Comparison of ENCODE assay signal across 32 mouse cellular contexts in genomic region chr6:50076473-50076872, GRCm38 (mm10).
"Had no signal": no experiment of that assay in that cellular context is flagged by ENCODE, and none has a peak within 500 bp of the region (broad histone marks: within the 10 kb centered on the region; RNA-seq: fewer than 3 reads in every experiment).

No protein-coding gene starts in this region.

- H3K9me3 ChIP-seq: heart, embryonic 10.5 days; heart, embryonic 12.5 days; heart, embryonic 13.5 days; heart, embryonic 15.5 days; hindbrain, embryonic 10.5 days; hindbrain, embryonic 12.5 days; hindbrain, embryonic 13.5 days; hindbrain, embryonic 15.5 days; intestine, embryonic 15.5 days had no signal

- DNase-seq: heart, adult 2 months; heart, postnatal 10 days; heart, postnatal 14 days; heart, postnatal 4 days; kidney, adult 11 months; kidney, adult 18-20 months; kidney, adult 2 months; kidney, adult 8-10 months; kidney, adult 9 months; kidney, postnatal 10 days; kidney, postnatal 14 days; kidney, postnatal 25 days; layer of hippocampus, adult 9-11 months; layer of hippocampus, postnatal 36 days had no signal

- H3K27me3 ChIP-seq: heart, embryonic 12.5 days; heart, embryonic 13.5 days; heart, embryonic 15.5 days; hindbrain, embryonic 12.5 days; hindbrain, embryonic 13.5 days; hindbrain, embryonic 15.5 days; intestine, embryonic 15.5 days had no signal

- ATAC-seq: hindbrain, embryonic 16.5 days; hindbrain, postnatal 0 days; inflammation-experienced regulatory T-cells, adult 6 months; intestine, embryonic 15.5 days; intestine, embryonic 16.5 days; intestine, postnatal 0 days had no signal

- H3K4me3 ChIP-seq: heart, adult 2 months; heart, embryonic 10.5 days; heart, embryonic 12.5 days; heart, embryonic 13.5 days; heart, embryonic 15.5 days; hindbrain, embryonic 10.5 days; hindbrain, embryonic 12.5 days; hindbrain, embryonic 13.5 days; hindbrain, embryonic 15.5 days; intestine, embryonic 15.5 days; layer of hippocampus, adult 2 months; left cerebral cortex, adult 2 months had no signal

- H3K4me2 ChIP-seq: heart, embryonic 11.5 days; heart, embryonic 12.5 days; heart, embryonic 13.5 days; heart, embryonic 15.5 days; hindbrain, embryonic 12.5 days; hindbrain, embryonic 13.5 days; hindbrain, embryonic 14.5 days; hindbrain, embryonic 15.5 days; intestine, embryonic 15.5 days had no signal

- H3K4me1 ChIP-seq: heart, embryonic 10.5 days; heart, embryonic 12.5 days; heart, embryonic 13.5 days; heart, embryonic 15.5 days; hindbrain, embryonic 10.5 days; hindbrain, embryonic 12.5 days; hindbrain, embryonic 13.5 days; hindbrain, embryonic 15.5 days; intestine, embryonic 15.5 days had no signal

- H3K9ac ChIP-seq: heart, embryonic 12.5 days; heart, embryonic 13.5 days; heart, embryonic 15.5 days; hindbrain, embryonic 12.5 days; hindbrain, embryonic 13.5 days; hindbrain, embryonic 14.5 days; hindbrain, embryonic 15.5 days; intestine, embryonic 15.5 days had no signal

- H3K36me3 ChIP-seq: heart, embryonic 10.5 days; heart, embryonic 12.5 days; heart, embryonic 13.5 days; heart, embryonic 15.5 days; hindbrain, embryonic 10.5 days; hindbrain, embryonic 12.5 days; hindbrain, embryonic 13.5 days; hindbrain, embryonic 15.5 days; intestine, embryonic 15.5 days had no signal

- H3K27ac ChIP-seq: heart, adult 2 months; heart, embryonic 10.5 days; heart, embryonic 13.5 days; heart, embryonic 15.5 days; hindbrain, embryonic 10.5 days; hindbrain, embryonic 12.5 days; hindbrain, embryonic 13.5 days; hindbrain, embryonic 14.5 days; hindbrain, embryonic 15.5 days; hindbrain, postnatal 0 days; intestine, embryonic 15.5 days; layer of hippocampus, adult 2 months; left cerebral cortex, adult 2 months had no signal
